Comparison of ENCODE assay signal across 8 mouse cellular contexts in genomic region chr11:120240206-120240605, GRCm38 (mm10). TPM values are rescaled to one million over a fixed set of nuclear protein-coding genes. Genes with fewer than 3 reads are reported as not detected.
DNase-seq lines count a peak whose midpoint lies in the region; ATAC-seq and TF ChIP-seq lines count a peak whose summit lies in the region.

No protein-coding gene starts in this region.

- H3K4me1 ChIP-seq in embryonic facial prominence, embryonic 11.5 days (ENCODE audit: control insufficient read depth, insufficient read depth, low read length), result peaks cover 34% of the 10 kb centered on the region
- peaks cover 64% of the 10 kb centered on the region for H3K4me1 ChIP-seq in limb, embryonic 14.5 days (ENCODE audit: control insufficient read depth, insufficient read depth, low read length)
- peaks cover 55% of the 10 kb centered on the region for H3K4me1 ChIP-seq in midbrain, embryonic 16.5 days (ENCODE audit: control insufficient read depth, insufficient read depth, low read length)

- peak overlapping the region; percentile 92 for H3K27ac ChIP-seq in embryonic facial prominence, embryonic 11.5 days (replicated peaks; ENCODE audit: low read depth, low read length)
- H3K27ac ChIP-seq in limb, embryonic 14.5 days (replicated peaks; ENCODE audit: low read depth, low read length), result peak overlapping the region; percentile 81
- H3K27ac ChIP-seq in midbrain, embryonic 16.5 days (ENCODE audit: low read length), result peak overlapping the region; percentile 90

- peak; percentile 61 for ATAC-seq in embryonic facial prominence, embryonic 11.5 days (replicated peaks; ENCODE audit: insufficient number of reproducible peaks, low FRiP score, low TSS enrichment, low read depth)
- peak; percentile 39 for ATAC-seq in limb, embryonic 14.5 days (ENCODE audit: low FRiP score, low read depth)
- ATAC-seq in midbrain, embryonic 16.5 days, result 0 out of 2 replicates have a peak, but pooled peaks have one; percentile 27
- no peak for ATAC-seq in inflammation-experienced regulatory T-cells, adult 6 months

- no peak for TF ChIP-seq POLR2A in limb, embryonic 14.5 days (IDR thresholded peaks at IDR 0.05; ENCODE audit: borderline replicate concordance, extremely low read depth, insufficient read depth, insufficient read length)

- no peaks in the 10 kb centered on the region; the same call in 1 of the 2 replicates for H3K36me3 ChIP-seq in embryonic facial prominence, embryonic 11.5 days (replicated peaks; ENCODE audit: control insufficient read depth, insufficient read depth, low read depth, low read length)
- 0 out of 2 replicates have a peak, but pooled peaks cover 10% of the 10 kb centered on the region for H3K36me3 ChIP-seq in limb, embryonic 14.5 days (ENCODE audit: control insufficient read depth, insufficient read depth, low read length)
- no peaks in the 10 kb centered on the region for H3K36me3 ChIP-seq in midbrain, embryonic 16.5 days (ENCODE audit: control insufficient read depth, insufficient read depth, low read length)

- H3K4me2 ChIP-seq in embryonic facial prominence, embryonic 11.5 days (ENCODE audit: low read depth, low read length), result peak overlapping the region; percentile 99
- peak overlapping the region; percentile 96 for H3K4me2 ChIP-seq in limb, embryonic 14.5 days (replicated peaks; ENCODE audit: low read depth, low read length, severe bottlenecking)
- H3K4me2 ChIP-seq in midbrain, embryonic 16.5 days (ENCODE audit: low read length), result peak overlapping the region; percentile 68

- peak overlapping the region; percentile 14 for H3K4me3 ChIP-seq in embryonic facial prominence, embryonic 11.5 days (ENCODE audit: low read depth, low read length)
- H3K4me3 ChIP-seq in limb, embryonic 14.5 days (replicated peaks; ENCODE audit: low read length), result peak overlapping the region; percentile 83; the same call in 1 of the 2 replicates
- peak overlapping the region; percentile 72 for H3K4me3 ChIP-seq in midbrain, embryonic 16.5 days (ENCODE audit: low read depth, low read length)

- H3K27me3 ChIP-seq in embryonic facial prominence, embryonic 11.5 days (ENCODE audit: control insufficient read depth, insufficient read depth, low read length), result no peaks in the 10 kb centered on the region
- no peaks in the 10 kb centered on the region for H3K27me3 ChIP-seq in limb, embryonic 14.5 days (ENCODE audit: control insufficient read depth, insufficient read depth, low read length)
- no peaks in the 10 kb centered on the region for H3K27me3 ChIP-seq in midbrain, embryonic 16.5 days (ENCODE audit: control insufficient read depth, insufficient read depth, low read depth, low read length)

- peak; percentile 78 for DNase-seq in cerebellum, adult 11-12 months
- no peak for DNase-seq in cerebellum, adult 8-10 months
- DNase-seq in embryonic facial prominence, embryonic 11.5 days (ENCODE audit: low spot score), result peak; percentile 93
- peak; percentile 84 to 90 for DNase-seq in heart, adult 18-20 months
- peak; percentile 85 for DNase-seq in kidney, adult 11 months
- DNase-seq in limb, embryonic 14.5 days (ENCODE audit: low spot score), result peak; percentile 84

- 0% methylated on average over 10 of the region's 10 CpGs for WGBS in embryonic facial prominence, embryonic 11.5 days
- WGBS in limb, embryonic 14.5 days, result 1% methylated on average over 10 of the region's 10 CpGs
- whole genome bisulfite sequencing in midbrain, embryonic 16.5 days, result under 1% methylated on average over 10 of the region's 10 CpGs

- H3K9me3 ChIP-seq in embryonic facial prominence, embryonic 11.5 days (replicated peaks; ENCODE audit: control insufficient read depth, low read length), result no peaks in the 10 kb centered on the region
- H3K9me3 ChIP-seq in limb, embryonic 14.5 days (ENCODE audit: control insufficient read depth, low read length), result no peaks in the 10 kb centered on the region
- H3K9me3 ChIP-seq in midbrain, embryonic 16.5 days (replicated peaks; ENCODE audit: control insufficient read depth, low read length, poor library complexity, severe bottlenecking), result no peaks in the 10 kb centered on the region

- H3K9ac ChIP-seq in embryonic facial prominence, embryonic 11.5 days (replicated peaks; ENCODE audit: low read length), result peak overlapping the region; percentile 99
- H3K9ac ChIP-seq in limb, embryonic 14.5 days (ENCODE audit: low read depth, low read length, severe bottlenecking), result peak overlapping the region; percentile 99; the same call in 1 of the 2 replicates
- H3K9ac ChIP-seq in midbrain, embryonic 16.5 days (ENCODE audit: low read depth, low read length), result peak overlapping the region; percentile 97

RNA-seq across cellular contexts. Expression of gene Bahcc1, which starts 7.5 kb away (rescaled TPM):
- polyA plus RNA-seq in embryonic facial prominence, embryonic 11.5 days (2014; fragmentation: Nextera tagmentation; extraction: Ambion mirVana), result 13.5 and 15.2 TPM in 2 replicates
- total RNA-seq in heart, adult 18-20 months (2021), result 1 to 10 TPM; 3.5 to 5.0 TPM
- 22.9 and 28.3 TPM in 2 replicates for polyA plus RNA-seq in limb, embryonic 14.5 days (2012; rRNA removed)
- 14.0 and 14.9 TPM in 2 replicates for polyA plus RNA-seq in limb, embryonic 14.5 days (2014; fragmentation: Nextera tagmentation; extraction: Ambion mirVana)
- polyA plus RNA-seq in midbrain, embryonic 16.5 days (2015; fragmentation: Nextera tagmentation; extraction: Ambion mirVana), result 9.7 and 13.7 TPM in 2 replicates
- polyA plus RNA-seq in inflammation-experienced regulatory T-cells, adult 6 months (2017; shearing (Covaris generic)), result not detected

Comparison
In these comparisons a context has a peak if more than half of its experiments do, and no peak if none do; other contexts are left out.
1. H3K4me3 ChIP-seq: peak in every context shown above with its lines; median percentile 83 in limb, embryonic 14.5 days; 72 in midbrain, embryonic 16.5 days; 14 in embryonic facial prominence, embryonic 11.5 days.
2. RNA of gene Bahcc1, which starts 7.5 kb away (polyA plus RNA-seq): 14.0 to 28.3 TPM in limb, embryonic 14.5 days, 13.5 to 15.2 TPM in embryonic facial prominence, embryonic 11.5 days and 9.7 to 13.7 TPM in midbrain, embryonic 16.5 days; not detected in inflammation-experienced regulatory T-cells, adult 6 months; every median in the first group is over 10 times any median in the second.
3. Peak in every context shown above with its lines, with median percentiles within 50 percentile points of each other: H3K27ac ChIP-seq, H3K4me2 ChIP-seq and H3K9ac ChIP-seq.